Mouse (Mus musculus): ENCODE measurements around the gene Gcc1.

DNA sequence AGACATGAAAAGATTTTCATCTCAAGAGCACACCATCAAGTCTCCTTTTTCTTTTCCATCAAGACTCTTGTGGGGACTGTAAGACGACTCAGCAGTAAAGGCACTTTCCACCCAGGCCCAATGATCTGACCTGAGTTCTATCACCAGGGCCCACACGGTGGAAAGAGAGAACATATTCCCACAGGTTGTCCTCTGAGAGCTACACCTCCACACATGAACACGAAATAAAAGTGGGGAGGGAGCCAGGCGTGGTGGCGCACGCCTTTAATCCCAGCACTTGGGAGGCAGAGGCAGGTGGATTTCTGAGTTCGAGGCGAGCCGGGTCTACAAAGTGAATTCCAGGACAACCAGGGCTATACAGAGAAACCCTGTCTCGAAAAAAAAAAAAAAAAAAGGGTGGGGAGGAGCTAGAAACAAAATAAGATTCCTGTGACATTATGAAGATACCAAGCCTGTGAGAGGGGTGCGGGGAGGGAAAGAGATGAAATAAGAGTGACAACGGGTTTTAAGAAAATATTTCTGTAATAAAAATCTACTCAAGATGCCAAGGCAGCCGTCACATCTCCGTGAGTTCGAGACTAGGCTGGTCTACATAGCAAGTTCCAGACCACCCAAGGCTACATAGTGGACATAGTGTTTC, 5.4 kb downstream of the Gcc1 start:
- TF ChIP-seq CTCF (IDR thresholded peaks at IDR 0.05; ENCODE audit: borderline replicate concordance, insufficient read depth, low read length) (no peak), POLR2A (IDR thresholded peaks at IDR 0.05; ENCODE audit: low read depth, low read length) (no peak)
